Mouse (Mus musculus): ENCODE data around the gene Dohh. TPM values are rescaled to one million over a fixed set of nuclear protein-coding genes. Genes with fewer than 3 reads are reported as not detected.

Dohh gene
- total and polyA plus RNA-seq, 2 experiments from 2014 or later, result 95.8 to 132 TPM

GRCm38 (mm10) chr10:81366477-81367206 lies 17.6 kb upstream of the Dohh start:
- H3K4me1 ChIP-seq (ENCODE audit: insufficient read depth, low read length), result peaks cover 7% of the 10 kb centered on the region; the same call in 1 of the 2 replicates
- H3K9me3 ChIP-seq (ENCODE audit: low read length), result no peaks in the 10 kb centered on the region
- 73% methylated on average over 6 of the region's 6 CpGs for WGBS
- H3K27me3 ChIP-seq (ENCODE audit: insufficient read depth, low read length), result 0 out of 2 replicates have a peak, but pooled peaks cover 14% of the 10 kb centered on the region
- no peak overlapping the region for H3K4me2 ChIP-seq (ENCODE audit: low read depth, low read length, poor library complexity, severe bottlenecking)
- DNase-seq (ENCODE audit: low spot score) (no peak), ATAC-seq (ENCODE audit: low FRiP score) (no peak)
- no peak overlapping the region for H3K4me3 ChIP-seq (ENCODE audit: low read depth, low read length)
- TF ChIP-seq CTCF (IDR thresholded peaks at IDR 0.05), result no peak
- H3K9ac ChIP-seq (replicated peaks; ENCODE audit: low read length, poor library complexity, severe bottlenecking), result no peak overlapping the region
- H3K36me3 ChIP-seq (ENCODE audit: insufficient read depth, low read length), result peaks cover 60% of the 10 kb centered on the region
- H3K27ac ChIP-seq (ENCODE audit: low read depth, low read length), result no peak overlapping the region

- no peaks in the 10 kb centered on the region for H3K9me3 ChIP-seq (ENCODE audit: low read length)
- no peak overlapping the region for H3K4me2 ChIP-seq (ENCODE audit: low read depth, low read length, poor library complexity, severe bottlenecking)
- H3K4me3 ChIP-seq (ENCODE audit: low read depth, low read length), result no peak overlapping the region
- H3K4me1 ChIP-seq (ENCODE audit: insufficient read depth, low read length), result peaks cover 7% of the 10 kb centered on the region; the same call in 1 of the 2 replicates
- H3K9ac ChIP-seq (replicated peaks; ENCODE audit: low read length, poor library complexity, severe bottlenecking), result no peak overlapping the region
- H3K27ac ChIP-seq (ENCODE audit: low read depth, low read length), result no peak overlapping the region
- H3K36me3 ChIP-seq (ENCODE audit: insufficient read depth, low read length), result peaks cover 58% of the 10 kb centered on the region
- ATAC-seq (ENCODE audit: low FRiP score), result no peak
- H3K27me3 ChIP-seq (ENCODE audit: insufficient read depth, low read length), result 0 out of 2 replicates have a peak, but pooled peaks cover 14% of the 10 kb centered on the region
- TF ChIP-seq CTCF (IDR thresholded peaks at IDR 0.05), result no peak
- DNase-seq (ENCODE audit: low spot score), result no peak
- 62% methylated on average over 6 of the region's 6 CpGs for WGBS
Observed at GRCm38 (mm10) chr10:81367207-81367495, 17.1 kb upstream of the Dohh start.

GRCm38 (mm10) chr10:81375322-81375721 lies 8.9 kb upstream of the Dohh start:
- H3K9ac ChIP-seq (replicated peaks; ENCODE audit: low read length, poor library complexity, severe bottlenecking), result no peak overlapping the region
- DNase-seq (ENCODE audit: low spot score) (no peak), ATAC-seq (ENCODE audit: low FRiP score) (no peak)
- H3K9me3 ChIP-seq (ENCODE audit: low read length), result no peaks in the 10 kb centered on the region
- no peaks in the 10 kb centered on the region for H3K27me3 ChIP-seq (ENCODE audit: insufficient read depth, low read length)
- peaks cover 18% of the 10 kb centered on the region for H3K36me3 ChIP-seq (ENCODE audit: insufficient read depth, low read length)
- no peak overlapping the region for H3K4me2 ChIP-seq (ENCODE audit: low read depth, low read length, poor library complexity, severe bottlenecking)
- no peak overlapping the region for H3K4me3 ChIP-seq (ENCODE audit: low read depth, low read length)
- no peak for TF ChIP-seq CTCF (IDR thresholded peaks at IDR 0.05)
- H3K27ac ChIP-seq (ENCODE audit: low read depth, low read length), result no peak overlapping the region
- peaks cover 12% of the 10 kb centered on the region for H3K4me1 ChIP-seq (ENCODE audit: insufficient read depth, low read length)
- WGBS, result 97% methylated on average over 10 of the region's 10 CpGs

- Histone ChIP-seq H3K4me2 (ENCODE audit: low read depth, low read length, poor library complexity, severe bottlenecking) (peak overlapping the region; percentile 87), H3K9me3 (ENCODE audit: low read length) (no peaks in the 10 kb centered on the region), H3K9ac (replicated peaks; ENCODE audit: low read length, poor library complexity, severe bottlenecking) (peak overlapping the region; percentile 89), H3K4me3 (ENCODE audit: low read depth, low read length) (peak overlapping the region; percentile 79), H3K27me3 (ENCODE audit: insufficient read depth, low read length) (no peaks in the 10 kb centered on the region), H3K4me1 (ENCODE audit: insufficient read depth, low read length) (peaks cover 12% of the 10 kb centered on the region), H3K36me3 (ENCODE audit: insufficient read depth, low read length) (peaks cover 11% of the 10 kb centered on the region), H3K27ac (ENCODE audit: low read depth, low read length) (peak overlapping the region; percentile 82; the same call in 1 of the 2 replicates)
- ATAC-seq (ENCODE audit: low FRiP score), result no peak
- DNase-seq (ENCODE audit: low spot score), result no peak
- 41% methylated on average over 6 of the region's 6 CpGs for WGBS
- peak; percentile 21 for TF ChIP-seq CTCF (IDR thresholded peaks at IDR 0.05)
Observed at GRCm38 (mm10) chr10:81376561-81377361, 7.5 kb upstream of the Dohh start.

GRCm38 (mm10) chr10:81377362-81377664 lies 6.9 kb upstream of the Dohh start:
- Histone ChIP-seq H3K4me2 (ENCODE audit: low read depth, low read length, poor library complexity, severe bottlenecking) (peak overlapping the region; percentile 87), H3K9me3 (ENCODE audit: low read length) (no peaks in the 10 kb centered on the region), H3K27ac (ENCODE audit: low read depth, low read length) (peak overlapping the region; percentile 82), H3K36me3 (ENCODE audit: insufficient read depth, low read length) (peaks cover 8% of the 10 kb centered on the region), H3K4me1 (ENCODE audit: insufficient read depth, low read length) (peaks cover 12% of the 10 kb centered on the region), H3K4me3 (ENCODE audit: low read depth, low read length) (peak overlapping the region; percentile 79), H3K27me3 (ENCODE audit: insufficient read depth, low read length) (no peaks in the 10 kb centered on the region), H3K9ac (replicated peaks; ENCODE audit: low read length, poor library complexity, severe bottlenecking) (peak overlapping the region; percentile 89)
- ATAC-seq (ENCODE audit: low FRiP score) (no peak), DNase-seq (ENCODE audit: low spot score) (no peak)
- WGBS, result 44% methylated on average over 2 of the region's 2 CpGs
- no peak for TF ChIP-seq CTCF (IDR thresholded peaks at IDR 0.05)

All from midbrain, postnatal 0 days (tissue).